Mouse (Mus musculus): ENCODE measurements at regions not wholly inside any gene's neighbourhood (a gene's known extent, or its start where the extent isn't known, plus 50 kb on each side); places are given as distances from the start of the nearest gene placed in this dataset.

DNA sequence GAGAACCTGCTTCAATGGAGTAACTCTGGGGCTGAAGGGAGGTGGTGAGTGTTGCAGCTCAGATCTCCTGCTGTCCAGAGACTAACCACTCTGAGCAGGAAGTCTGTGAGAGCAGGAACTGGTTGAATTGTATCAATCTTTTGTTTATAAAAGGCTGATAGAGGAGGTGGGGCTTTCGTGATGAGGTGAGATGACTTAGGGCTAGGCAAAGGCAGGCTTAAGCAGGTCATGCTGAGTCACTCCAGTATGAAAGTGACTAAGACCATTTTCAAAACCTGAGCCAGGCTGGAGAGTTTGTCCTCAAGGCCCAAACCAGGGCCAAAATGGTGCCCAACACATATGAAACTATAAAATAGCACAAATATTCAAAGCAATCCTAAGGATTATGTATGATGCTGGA lies 80.1 kb upstream of the Speer2 start:
- TF ChIP-seq CTCF (IDR thresholded peaks at IDR 0.05; ENCODE audit: borderline replicate concordance, extremely low read depth, insufficient read depth, insufficient read length), result no peak
- TF ChIP-seq POLR2A (IDR thresholded peaks at IDR 0.05; ENCODE audit: borderline replicate concordance, extremely low read depth, insufficient read depth, insufficient read length, poor library complexity, severe bottlenecking), result no peak

Measured in brain, embryonic 14.5 days (tissue).